Mouse (Mus musculus): ENCODE data around the gene Skiv2l. TPM values are rescaled to one million over a fixed set of nuclear protein-coding genes. Genes with fewer than 3 reads are reported as not detected.

The Skiv2l gene
- 10 to 100 TPM; 68.5 to 74.7 TPM for total RNA-seq (2021)

GRCm38 (mm10) chr17:34849722-34850516 lies at the start of gene Skiv2l, which contains the start of gene Nelfe:
TSS of gene Skiv2l (minus strand) at chr17:34850210.
TSS of gene Nelfe (plus strand) at chr17:34850391.
- intact Hi-C loops (cut with DNase I), result loop anchor here (5.0 kb wide), 1 partner anchor 42 kb away; no protein-coding TSS in a partner anchor
- DNase-seq, result peak; percentile 99

GRCm38 (mm10) chr17:34899053-34899889 lies 49.3 kb upstream of the Skiv2l start:
- intact Hi-C loops (cut with DNase I), result no loop called here
- peak; percentile 46 for DNase-seq

DNA sequence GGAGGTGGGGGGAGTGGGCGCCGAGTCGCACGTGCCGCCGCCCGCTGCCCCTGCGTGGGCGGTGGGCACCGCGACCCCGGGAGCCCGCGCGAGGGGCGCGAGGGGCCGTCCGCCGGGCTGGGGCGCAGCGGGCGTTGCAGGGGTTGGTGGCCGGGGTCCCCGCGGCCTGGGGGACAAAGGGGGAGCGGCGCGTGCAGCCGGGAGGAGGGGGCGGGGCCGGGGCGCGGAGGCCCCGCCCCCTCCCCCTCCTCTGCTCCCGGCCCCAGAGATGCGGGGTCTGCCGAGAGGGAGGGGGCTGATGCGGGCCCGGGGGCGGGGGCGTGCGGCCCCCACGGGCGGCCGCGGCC lies 48.7 kb upstream of the Skiv2l start:
- DNase-seq, result peak; percentile 57
- intact Hi-C loops (cut with DNase I), result no loop called here

- intact Hi-C loops (cut with DNase I), result no loop called here
- peak; percentile 81 for DNase-seq
Observed at GRCm38 (mm10) chr17:34898160-34898586, 48.2 kb upstream of the Skiv2l start, which contains the start of the genes C2 and Ehmt2. TSS of gene C2 (minus strand) at chr17:34898265. TSS of gene Ehmt2 (plus strand) at chr17:34898469.

DNA sequence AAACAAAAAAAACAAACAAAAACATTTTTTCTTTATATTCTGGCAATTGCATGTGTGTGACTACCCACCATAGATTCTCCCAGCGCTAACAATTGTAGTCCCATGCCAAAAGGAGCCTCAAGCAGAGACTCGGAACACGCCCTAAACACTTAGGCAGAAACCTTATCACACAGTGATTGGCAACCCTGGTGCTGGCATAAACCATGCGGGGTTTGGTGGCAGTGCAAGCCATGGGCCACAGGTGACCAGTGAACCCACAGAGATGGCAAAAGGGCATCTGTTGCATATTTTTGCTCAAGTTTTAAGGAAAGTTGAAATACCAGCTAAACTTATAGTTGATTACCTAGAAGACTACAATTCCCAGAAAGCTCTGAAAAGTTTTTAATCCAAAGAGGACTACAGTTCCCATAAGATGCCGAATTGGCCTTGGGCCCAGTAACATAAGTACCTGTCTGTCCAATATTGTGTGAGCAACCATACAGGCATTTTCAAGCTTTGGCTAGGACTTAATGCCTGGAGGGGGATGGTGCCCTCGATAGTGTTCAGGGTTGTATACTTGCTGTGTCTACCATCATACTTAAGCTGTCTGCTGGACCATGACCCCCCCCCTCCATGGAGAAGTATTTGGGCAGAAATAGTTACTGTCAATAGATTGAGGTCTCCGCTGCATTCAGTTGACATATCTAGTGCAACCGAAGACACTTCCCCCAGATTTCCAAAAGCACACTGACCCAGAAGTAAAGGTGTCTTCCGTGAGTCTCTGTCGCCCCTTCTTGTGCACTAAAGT lies 47.6 kb upstream of the Skiv2l start:
- DNase-seq, result no peak
- intact Hi-C loops (cut with DNase I), result no loop called here

DNA sequence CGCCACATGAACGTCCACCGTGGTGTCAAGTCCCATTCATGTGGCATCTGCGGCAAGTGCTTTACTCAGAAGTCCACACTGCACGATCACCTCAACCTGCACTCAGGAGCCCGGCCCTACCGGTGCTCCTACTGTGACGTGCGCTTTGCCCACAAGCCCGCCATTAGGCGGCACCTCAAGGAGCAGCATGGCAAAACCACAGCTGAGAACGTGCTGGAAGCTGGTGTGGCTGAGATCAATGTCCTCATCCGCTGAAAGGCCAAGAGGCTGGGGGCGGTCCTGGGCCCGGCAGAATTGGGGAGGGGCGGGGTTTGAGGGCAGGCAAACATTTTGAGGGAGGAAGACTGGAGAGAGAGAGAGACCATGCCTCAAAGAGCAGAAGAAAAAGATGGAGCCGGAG lies 46.4 kb upstream of the Skiv2l start:
- intact Hi-C loops (cut with DNase I), result no loop called here
- DNase-seq, result no peak

DNA sequence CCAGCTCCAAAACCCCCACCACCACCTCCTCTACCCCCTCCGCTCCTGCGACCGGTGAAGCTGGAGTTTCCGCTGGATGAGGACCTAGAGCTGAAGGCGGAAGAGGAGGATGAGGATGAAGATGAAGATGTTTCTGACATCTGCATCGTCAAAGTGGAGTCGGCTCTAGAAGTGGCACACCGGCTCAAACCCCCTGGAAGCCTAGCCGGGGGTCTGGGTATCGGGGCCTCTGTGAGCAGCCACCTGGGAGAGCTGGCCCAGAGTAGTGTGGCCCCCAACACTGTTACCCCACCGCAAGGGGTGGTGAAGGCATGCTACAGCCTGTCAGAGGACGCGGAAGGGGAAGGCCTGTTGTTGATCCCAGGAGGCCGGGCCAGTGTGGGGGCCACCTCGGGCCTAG lies 45.7 kb upstream of the Skiv2l start:
- intact Hi-C loops (cut with DNase I), result no loop called here
- no peak for DNase-seq

DNA sequence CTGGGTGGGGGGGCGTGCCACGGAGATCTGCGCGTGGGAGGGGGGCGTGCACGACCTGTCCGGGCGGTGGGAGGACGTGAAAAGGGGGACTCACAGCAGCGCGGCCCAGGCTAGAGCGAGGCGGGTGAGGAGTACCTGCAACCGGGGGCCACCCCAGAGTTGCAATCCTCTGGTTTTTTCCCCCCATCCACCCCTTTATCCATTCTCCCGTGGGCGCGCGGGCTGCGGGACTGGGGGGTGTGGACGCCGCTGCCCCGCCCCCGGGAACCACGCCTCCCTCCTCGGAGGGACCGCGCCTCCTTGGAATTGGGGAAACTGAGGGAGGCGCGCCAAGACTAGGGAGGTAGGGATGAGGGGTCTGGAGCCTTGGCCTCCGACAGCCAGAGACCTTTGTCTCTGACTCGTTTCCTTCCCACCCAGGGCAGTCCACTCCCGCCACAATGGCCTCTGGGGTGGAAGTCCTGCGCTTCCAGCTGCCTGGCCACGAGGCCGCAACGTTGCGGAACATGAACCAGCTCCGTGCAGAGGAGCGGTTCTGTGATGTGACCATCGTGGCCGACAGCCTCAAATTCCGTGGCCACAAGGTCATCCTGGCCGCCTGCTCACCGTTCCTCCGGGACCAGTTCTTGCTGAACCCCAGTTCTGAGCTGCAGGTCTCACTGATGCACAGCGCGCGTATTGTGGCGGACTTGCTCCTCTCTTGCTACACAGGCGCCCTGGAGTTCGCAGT lies 45.0 kb upstream of the Skiv2l start:
- peak; percentile 57 for DNase-seq
- intact Hi-C loops (cut with DNase I), result loop anchor here (5.0 kb wide), 1 partner anchor 43 kb away; the partner anchor contains the start of genes Nelfe and Skiv2l

- intact Hi-C loops (cut with DNase I), result loop anchor here (5.0 kb wide), 1 partner anchor 42 kb away; the partner anchor contains the start of genes Nelfe and Skiv2l
- DNase-seq, result peak; percentile 98
Observed at GRCm38 (mm10) chr17:34894074-34894597, 44.1 kb upstream of the Skiv2l start.

DNA sequence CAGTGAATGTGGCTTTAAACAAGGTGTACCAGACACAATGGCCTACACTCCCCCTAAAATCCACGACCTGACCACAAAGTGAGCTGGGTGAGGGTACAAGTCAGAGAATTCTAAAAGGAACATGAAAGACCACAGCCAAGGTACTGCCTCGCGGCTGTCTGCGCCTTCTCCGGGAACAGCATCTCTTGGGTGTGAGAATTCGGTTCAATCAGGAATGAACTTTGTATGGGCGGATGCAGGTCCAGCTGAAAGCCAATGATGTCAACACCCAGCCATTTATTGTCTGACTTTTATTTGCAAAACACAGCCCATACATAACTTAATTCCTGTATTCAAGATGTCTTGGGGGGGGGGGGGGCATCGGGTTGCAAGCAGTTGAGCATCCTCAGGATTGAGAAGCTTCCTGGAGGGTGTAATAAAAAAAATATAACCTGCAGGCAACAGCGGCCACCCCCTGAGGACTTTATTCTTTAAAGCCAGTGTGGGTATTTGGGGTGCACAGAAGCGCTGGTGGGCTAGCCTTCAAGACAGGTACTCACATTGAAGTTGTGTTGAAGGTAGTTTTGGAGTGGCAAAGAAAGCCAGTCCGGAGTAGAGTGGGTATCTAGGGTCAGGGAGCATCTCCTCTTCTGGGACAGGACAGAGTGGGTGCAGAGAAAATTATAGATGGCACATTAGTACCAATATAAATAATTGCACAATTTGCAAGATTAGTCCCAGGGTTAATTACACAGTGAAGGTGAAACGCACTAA lies 43.2 kb upstream of the Skiv2l start:
- intact Hi-C loops (cut with DNase I), result loop anchor here (5.0 kb wide), 1 partner anchor 41 kb away; the partner anchor contains the start of genes Nelfe and Skiv2l
- no peak for DNase-seq

DNA sequence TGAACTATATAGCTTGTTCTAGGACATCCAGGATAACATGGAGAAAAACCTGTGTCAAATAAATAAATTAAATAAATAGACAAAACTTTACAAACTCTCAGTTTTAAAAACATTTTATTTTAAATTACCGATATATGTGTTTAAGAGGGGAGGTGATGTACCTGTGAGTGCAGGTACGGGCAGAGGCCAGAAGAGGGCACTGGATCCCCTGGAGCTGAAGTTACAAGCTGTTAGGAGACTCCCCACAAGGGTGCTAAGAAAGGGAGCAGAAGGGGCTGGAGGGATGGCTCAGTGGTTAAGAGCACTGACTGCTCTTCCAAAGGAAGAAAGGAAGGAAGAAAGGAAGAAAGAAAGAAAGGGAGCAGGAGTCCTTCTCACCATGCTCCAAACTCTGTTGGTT lies 41.4 kb upstream of the Skiv2l start:
- DNase-seq, result no peak
- intact Hi-C loops (cut with DNase I), result loop anchor here (5.0 kb wide), 1 partner anchor 39 kb away; the partner anchor contains the start of genes Nelfe and Skiv2l

DNA sequence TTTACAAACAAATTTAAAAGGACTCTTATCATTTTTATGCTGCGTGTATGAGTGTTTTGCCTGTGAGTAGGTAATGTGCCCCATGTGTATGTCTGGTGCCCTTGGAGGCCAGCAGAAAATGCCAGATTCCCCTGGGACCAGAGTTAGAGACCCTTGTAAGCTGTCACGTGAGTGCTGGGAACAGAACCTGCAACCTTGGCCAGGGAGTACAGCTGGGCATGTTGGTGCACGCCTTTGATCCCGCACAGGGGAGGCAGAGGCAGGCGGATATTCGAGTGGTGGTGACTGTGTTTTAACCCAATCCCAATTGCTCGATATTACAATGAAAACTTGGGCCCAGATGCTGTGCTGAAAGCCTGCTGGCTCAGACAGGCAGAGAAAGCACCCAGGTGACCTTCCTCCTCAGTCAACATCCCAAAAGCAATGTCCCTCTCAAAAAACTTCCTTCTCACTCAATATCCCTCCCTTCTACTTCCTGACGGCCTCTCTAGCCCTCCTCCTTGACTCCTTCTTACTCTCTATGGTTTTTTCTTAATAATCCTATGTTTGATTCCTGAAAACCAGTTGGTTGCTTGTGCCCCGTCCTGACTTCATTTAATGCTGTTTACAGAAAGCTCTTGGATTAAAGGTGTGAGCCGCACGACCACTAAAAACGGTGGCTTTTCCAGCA lies 40.2 kb upstream of the Skiv2l start:
- intact Hi-C loops (cut with DNase I), result loop anchor here (5.0 kb wide), 1 partner anchor 38 kb away; the partner anchor contains the start of genes Nelfe and Skiv2l

DNA sequence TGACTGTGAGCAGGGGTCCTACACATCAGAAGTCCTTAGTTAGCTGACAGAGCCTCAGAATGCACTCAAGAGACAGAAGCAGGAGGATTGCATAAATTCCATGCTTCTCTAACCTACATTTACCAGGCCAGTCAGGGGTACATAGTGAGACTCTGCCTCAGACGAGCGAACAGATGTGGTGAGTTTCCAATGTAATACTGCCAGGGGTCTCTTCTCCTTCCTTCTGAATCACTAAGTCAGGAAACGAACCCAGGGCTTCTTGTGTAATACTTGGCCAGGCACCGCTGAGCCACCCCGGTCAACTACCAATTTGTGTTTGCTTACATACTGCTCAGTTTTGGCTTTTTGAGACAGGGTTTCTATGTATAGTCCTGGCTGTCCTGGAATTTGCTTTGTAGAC lies 37.9 kb upstream of the Skiv2l start:
- DNase-seq, result no peak
- intact Hi-C loops (cut with DNase I), result no loop called here

More for the DNA sequence above, 40.2 kb upstream of the Skiv2l start:
- no peak for DNase-seq

- intact Hi-C loops (cut with DNase I), result no loop called here
Observed at GRCm38 (mm10) chr17:34885615-34886014, 35.6 kb upstream of the Skiv2l start.

GRCm38 (mm10) chr17:34884704-34885103 lies 34.7 kb upstream of the Skiv2l start:
- intact Hi-C loops (cut with DNase I), result no loop called here
- DNase-seq, result no peak

More at GRCm38 (mm10) chr17:34885615-34886014, 35.6 kb upstream of the Skiv2l start:
- DNase-seq, result no peak

DNA sequence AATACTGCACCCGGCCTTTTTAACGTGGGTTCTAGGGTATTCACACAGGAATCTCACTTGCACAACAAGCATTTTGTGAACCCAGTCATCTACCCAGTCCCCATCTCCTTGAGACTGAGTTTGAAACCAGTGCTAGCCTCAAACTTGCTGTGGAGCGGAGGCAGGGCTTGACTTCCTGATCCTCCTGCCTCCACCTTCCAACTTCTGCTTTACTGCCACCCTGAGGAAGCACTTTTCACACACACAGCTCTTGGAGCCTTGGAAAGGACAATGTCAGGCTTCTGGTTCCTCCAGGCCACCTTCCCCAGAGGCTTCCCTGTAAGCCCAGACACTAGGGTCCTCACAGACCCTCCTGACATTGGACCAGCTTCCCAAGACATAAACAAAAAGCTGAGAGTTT lies 33.3 kb upstream of the Skiv2l start:
- intact Hi-C loops (cut with DNase I), result no loop called here
- DNase-seq, result no peak

GRCm38 (mm10) chr17:34881683-34882310 lies 31.8 kb upstream of the Skiv2l start, which contains the start of gene Gm20547:
TSS of gene Gm20547 (minus strand) at chr17:34882042.
- no peak for DNase-seq
- intact Hi-C loops (cut with DNase I), result no loop called here

All from left cerebral cortex, postnatal 4 days (tissue).